Mouse (Mus musculus): ENCODE measurements around the gene Smarcc1.
"Not testable (repeated sequence)": the region's sequence is repeated elsewhere in the genome, so short reads cannot be mapped to it uniquely, and the experiment has no call there.

The Smarcc1 gene

GRCm38 (mm10) chr9:110116977-110117778 lies at the start of gene Smarcc1:
Gene Smarcc1 (plus strand): TSS chr9:110117708.
- DNase-seq (ENCODE audit: extremely low read depth, insufficient read length, low spot score) = peak; percentile 96

DNA sequence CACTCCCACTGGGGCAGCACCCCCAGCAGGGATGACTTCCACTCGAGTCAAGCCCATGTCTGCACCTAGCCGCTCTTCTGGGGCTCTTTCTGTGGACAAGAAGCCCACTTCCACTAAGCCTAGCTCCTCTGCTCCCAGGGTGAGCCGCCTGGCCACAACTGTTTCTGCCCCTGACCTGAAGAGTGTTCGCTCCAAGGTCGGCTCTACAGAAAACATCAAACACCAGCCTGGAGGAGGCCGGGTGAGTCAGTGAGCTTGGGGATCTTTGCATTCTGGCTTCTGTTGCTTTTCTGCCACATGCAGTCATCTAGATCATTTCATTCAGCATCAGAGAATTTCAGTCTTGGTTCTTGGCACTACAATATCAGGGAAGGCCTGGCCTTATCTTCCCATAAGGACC lies 48.8 kb upstream of the Smarcc1 start:
- no peak for DNase-seq (ENCODE audit: extremely low read depth, insufficient read length, low spot score)

DNA sequence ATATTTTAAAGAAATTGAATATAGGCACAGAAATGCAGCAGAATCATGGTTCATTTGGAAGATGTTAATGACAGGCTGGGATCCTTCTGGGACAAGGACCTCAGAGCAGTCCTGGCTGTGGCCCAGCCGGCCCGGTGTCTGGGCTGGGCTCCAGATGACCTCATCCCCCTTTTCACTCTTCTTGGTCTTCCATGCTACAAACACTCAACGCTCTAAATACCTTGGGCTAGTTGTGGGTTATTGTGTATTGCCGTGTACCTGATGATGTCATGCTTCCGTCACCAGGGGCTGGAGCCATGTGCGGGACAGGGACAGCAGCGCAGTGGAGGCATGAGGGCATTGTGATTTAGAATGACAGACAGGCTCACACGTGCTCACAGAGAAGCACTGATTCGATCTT lies 47.1 kb upstream of the Smarcc1 start:
- peak; percentile 78 for DNase-seq (ENCODE audit: extremely low read depth, insufficient read length, low spot score)

GRCm38 (mm10) chr9:110071011-110071410 lies 46.5 kb upstream of the Smarcc1 start:
- no peak for DNase-seq (ENCODE audit: extremely low read depth, insufficient read length, low spot score)

DNA sequence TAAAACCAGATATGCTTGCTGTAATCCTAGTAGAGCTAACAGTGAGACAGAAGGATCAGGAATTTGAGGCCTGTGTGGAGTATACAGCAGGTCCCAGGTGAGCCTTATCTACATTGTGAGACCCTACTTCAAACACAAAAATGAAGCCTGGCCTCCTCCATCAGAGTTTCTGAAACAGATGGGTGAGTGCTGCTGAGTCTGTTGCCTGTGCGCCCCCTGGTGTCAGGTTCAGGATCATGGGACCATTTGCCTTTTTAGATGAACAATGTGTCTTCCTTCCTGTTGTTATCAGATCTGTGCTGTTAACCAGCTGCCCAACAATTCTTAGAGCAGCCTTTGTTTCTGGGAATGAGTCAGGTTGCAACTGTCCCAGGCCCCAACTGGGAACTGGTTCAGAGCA lies 45.7 kb upstream of the Smarcc1 start:
- DNase-seq (ENCODE audit: extremely low read depth, insufficient read length, low spot score) = no peak

DNA sequence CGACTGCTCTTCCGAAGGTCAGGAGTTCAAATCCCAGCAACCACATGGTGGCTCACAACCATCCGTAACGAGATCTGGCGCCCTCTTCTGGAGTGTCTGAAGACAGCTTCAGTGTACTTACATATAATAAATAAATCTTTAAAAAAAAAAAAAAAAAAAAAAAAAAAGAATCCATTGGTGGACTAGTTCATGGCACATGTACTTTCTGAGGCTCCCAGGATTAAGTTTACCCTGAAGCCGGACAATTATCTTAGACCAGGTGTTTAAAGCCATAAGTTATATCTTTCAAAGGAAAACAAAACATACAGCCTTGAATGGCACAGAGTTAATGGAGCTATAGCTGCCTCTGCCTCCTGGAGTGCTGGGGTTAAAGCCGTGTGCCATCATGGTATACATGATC lies 41.0 kb upstream of the Smarcc1 start:
- not testable (repeated sequence) for DNase-seq (ENCODE audit: extremely low read depth, insufficient read length, low spot score)

DNA sequence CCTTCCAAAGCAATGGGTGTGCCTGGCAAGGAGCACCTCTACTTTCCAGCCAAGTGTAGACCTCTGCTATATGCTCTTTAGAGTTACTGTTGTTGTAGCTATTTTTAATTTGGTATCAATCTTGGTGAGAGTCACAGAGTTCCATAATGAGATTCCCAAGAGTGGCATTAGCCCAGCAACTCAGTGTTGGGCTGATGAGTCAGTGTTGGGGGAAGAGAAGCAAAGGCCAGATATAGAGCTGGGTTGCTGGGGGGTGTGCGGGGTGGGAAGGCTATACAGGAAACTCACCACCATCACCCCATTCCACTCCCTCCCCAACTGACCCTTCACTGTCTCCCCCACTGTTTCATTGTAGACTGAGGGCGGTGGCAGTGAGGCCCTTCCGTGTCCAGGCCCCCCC lies 36.4 kb upstream of the Smarcc1 start:
- DNase-seq (ENCODE audit: extremely low read depth, insufficient read length, low spot score) = no peak

- DNase-seq (ENCODE audit: extremely low read depth, insufficient read length, low spot score) = no peak
Observed at GRCm38 (mm10) chr9:110084201-110084964, 33.1 kb upstream of the Smarcc1 start.

GRCm38 (mm10) chr9:110085693-110086092 lies 31.8 kb upstream of the Smarcc1 start:
- no peak for DNase-seq (ENCODE audit: extremely low read depth, insufficient read length, low spot score)

GRCm38 (mm10) chr9:110093303-110093702 lies 24.2 kb upstream of the Smarcc1 start:
- DNase-seq (ENCODE audit: extremely low read depth, insufficient read length, low spot score) = no peak

DNA sequence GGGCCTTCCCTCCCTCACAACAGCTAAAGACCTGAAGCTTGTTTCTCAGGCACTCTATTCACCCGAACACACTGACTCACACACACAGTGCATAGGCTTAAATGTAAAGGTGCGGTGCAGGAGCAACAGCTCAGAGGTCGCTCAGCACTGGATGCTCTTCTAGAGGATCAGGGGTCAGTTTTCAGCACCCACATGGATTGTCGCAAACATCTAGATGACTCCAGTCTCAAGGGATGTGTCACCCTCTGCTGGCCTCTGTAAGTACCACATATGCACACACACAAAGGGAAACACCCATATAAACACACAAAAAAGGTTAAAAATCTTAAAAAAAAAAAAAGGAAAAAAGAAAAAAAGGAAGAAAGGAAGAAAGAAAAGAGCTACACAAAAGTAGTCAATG lies 22.7 kb upstream of the Smarcc1 start:
- no peak for DNase-seq (ENCODE audit: extremely low read depth, insufficient read length, low spot score)

DNA sequence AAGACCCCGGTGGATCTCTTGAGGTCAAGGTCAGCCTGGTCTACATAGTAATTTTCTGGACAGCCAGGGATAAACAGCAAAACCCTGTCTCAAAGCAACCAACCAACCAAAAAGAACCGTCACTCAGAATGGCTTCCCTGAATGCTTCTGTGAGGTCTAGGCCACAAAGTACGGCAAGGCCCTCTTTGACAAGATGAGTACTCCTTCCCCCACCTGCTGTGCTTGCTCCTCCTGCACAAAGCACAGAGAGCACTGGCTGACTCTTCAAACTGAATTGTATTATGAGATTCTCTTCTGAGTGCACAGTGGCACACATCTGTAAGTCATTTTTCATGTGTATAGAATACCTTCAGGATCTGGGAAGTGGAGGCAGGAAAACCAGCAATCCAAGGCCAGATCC lies 19.7 kb upstream of the Smarcc1 start:
- DNase-seq (ENCODE audit: extremely low read depth, insufficient read length, low spot score) = no peak

GRCm38 (mm10) chr9:110100627-110101600 lies 16.6 kb upstream of the Smarcc1 start:
- DNase-seq (ENCODE audit: extremely low read depth, insufficient read length, low spot score) = peak; percentile 84

DNA sequence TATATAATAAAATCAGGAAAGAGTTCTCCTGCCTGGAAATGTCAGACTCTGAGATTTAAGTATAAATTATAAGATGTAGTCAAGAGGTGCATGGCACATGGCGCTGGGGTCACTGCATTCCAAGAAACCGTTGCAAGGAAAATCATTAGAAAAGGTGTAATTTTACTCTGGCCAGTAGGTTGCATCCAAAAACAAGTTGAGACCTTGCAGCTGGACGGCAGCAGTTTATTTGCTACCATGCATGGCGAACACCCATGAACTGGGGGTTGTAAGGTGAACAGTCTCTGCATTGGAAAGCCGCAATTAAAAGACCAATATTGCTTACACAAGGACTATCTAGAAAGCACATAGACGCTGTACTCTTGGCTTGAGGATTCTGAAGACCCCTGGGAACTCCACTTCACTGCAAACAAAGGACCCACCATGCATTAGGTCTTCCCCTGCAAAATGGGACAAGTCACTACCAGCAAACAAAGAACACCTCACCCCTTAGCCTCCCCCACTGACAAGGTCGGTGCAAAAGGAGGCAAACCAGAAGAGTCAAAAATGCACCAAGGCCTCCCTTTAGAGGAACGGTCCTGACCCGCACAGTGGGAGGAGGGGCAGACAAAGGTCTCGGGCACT lies 1.0 kb upstream of the Smarcc1 start:
- no peak for DNase-seq (ENCODE audit: extremely low read depth, insufficient read length, low spot score)

GRCm38 (mm10) chr9:110117779-110118139 lies 251 bp downstream of the Smarcc1 start, which contains the start of gene Dhx30:
Gene Dhx30 (minus strand): TSS chr9:110117830.
- DNase-seq (ENCODE audit: extremely low read depth, insufficient read length, low spot score) = no peak

GRCm38 (mm10) chr9:110118249-110118648 lies 741 bp downstream of the Smarcc1 start:
- no peak for DNase-seq (ENCODE audit: extremely low read depth, insufficient read length, low spot score)

- no peak for DNase-seq (ENCODE audit: extremely low read depth, insufficient read length, low spot score)
Observed at GRCm38 (mm10) chr9:110121424-110121823, 3.9 kb downstream of the Smarcc1 start.

GRCm38 (mm10) chr9:110123322-110123721 lies 5.8 kb downstream of the Smarcc1 start:
- DNase-seq (ENCODE audit: extremely low read depth, insufficient read length, low spot score) = no peak

DNA sequence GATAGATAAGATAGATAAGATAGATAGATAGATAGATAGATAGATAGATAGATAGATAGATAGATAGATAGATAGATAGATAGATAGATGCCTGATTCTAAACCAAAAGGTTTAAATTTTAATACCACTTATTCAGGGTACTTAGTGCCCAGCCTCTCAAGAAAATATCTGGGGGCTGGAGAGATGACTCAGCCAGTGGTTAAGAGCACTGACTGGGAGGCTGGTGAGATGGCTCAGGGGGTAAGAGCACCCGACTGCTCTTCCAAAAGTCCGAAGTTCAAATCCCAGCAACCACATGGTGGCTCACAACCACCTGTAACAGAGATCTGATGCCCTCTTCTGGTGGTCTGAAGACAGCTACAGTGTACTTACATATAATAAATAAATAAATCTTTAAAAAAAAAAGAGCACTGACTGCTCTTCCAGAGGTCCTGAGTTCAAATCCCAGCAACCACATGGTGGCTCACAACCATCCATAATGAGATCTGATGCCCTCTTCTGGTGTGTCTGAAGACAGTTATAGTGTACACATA lies 6.6 kb downstream of the Smarcc1 start:
- not testable (repeated sequence) for DNase-seq (ENCODE audit: extremely low read depth, insufficient read length, low spot score)

- no peak for DNase-seq (ENCODE audit: extremely low read depth, insufficient read length, low spot score)
Observed at GRCm38 (mm10) chr9:110130896-110131524, 13.5 kb downstream of the Smarcc1 start.
